Mouse (Mus musculus) C2C12 (cell line): ENCODE results near the gene Cpsf2.

Experiments
- CTCF ChIP-seq: IDR thresholded peaks from one replicate; pipeline ENCODE4 v1.5.1; 2011; ENCODE audit not compliant: control insufficient read depth, insufficient read depth, insufficient read length
- USF1 ChIP-seq: IDR thresholded peaks from one replicate; pipeline ENCODE4 v1.6.1; 2011; ENCODE audit warnings: low read depth, mild to moderate bottlenecking, control low read depth, moderate library complexity

- TF ChIP-seq CTCF (no peak), USF1 (no peak)
These were observed 18.5 kb upstream of the Cpsf2 start for GRCm38 (mm10) chr12:101957079-101957941.
